Mouse (Mus musculus) spleen, adult 2 months (tissue): Measurements from ENCODE around the gene Asprv1.

Source experiments
- CTCF ChIP-seq: fragments of 200-500 bp; IDR thresholded peaks from 2 replicates; pipeline ENCODE4 v1.5.1; 2011; ENCODE audit warnings: mild to moderate bottlenecking, inconsistent platforms; ENCODE audit not compliant: insufficient read depth, insufficient read length, insufficient replicate concordance; ENCODE audit errors: extremely low read depth
- POLR2A ChIP-seq: fragments of 200-500 bp; IDR thresholded peaks from 2 replicates; pipeline ENCODE4 v1.6.1; 2011; ENCODE audit warnings: low read depth, low read length, inconsistent platforms

DNA sequence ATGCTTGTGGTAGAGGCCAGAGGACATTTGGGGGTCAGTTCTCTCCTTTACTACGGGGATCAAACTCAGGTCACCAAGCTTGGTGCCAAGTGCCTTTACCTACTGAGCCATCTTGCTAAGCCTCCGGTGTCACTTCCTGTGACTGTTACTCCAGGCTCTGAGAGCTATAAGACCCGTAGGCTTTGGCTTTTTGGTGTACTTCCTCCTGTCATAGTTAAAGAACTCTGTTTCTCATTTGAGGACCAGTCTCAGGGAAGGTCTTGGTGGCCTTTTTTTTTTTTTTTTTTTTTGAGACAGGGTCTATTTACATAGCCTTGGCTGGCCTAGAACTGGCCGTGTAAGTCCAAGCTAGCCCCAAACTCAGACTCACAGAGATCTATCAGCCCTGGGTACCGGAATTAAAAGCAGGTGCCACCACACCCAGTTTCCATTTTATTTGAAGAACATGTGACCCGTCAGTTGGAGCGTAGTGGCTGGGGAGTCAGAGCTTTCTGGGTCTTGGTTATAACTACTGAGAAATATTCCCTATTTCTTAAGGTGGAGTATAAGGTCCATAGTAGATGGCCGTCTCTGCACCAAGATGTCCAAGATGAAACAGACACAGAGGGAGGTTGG, 44.3 kb upstream of the Asprv1 start:
- TF ChIP-seq POLR2A (no peak), CTCF (no peak)
